Mouse (Mus musculus): ENCODE measurements at regions not wholly inside any gene's neighbourhood (a gene's known extent, or its start where the extent isn't known, plus 50 kb on each side); places are given as distances from the start of the nearest gene placed in this dataset.

GRCm38 (mm10) chr2:48315306-48315705 is 498.6 kb upstream of the Acvr2a start:
- TF ChIP-seq CTCF (IDR thresholded peaks at IDR 0.05; ENCODE audit: low read depth, low read length) = no peak
- no peak for TF ChIP-seq POLR2AphosphoS5 (IDR thresholded peaks at IDR 0.05; ENCODE audit: insufficient replicate concordance, low read depth, low read length)
- TF ChIP-seq GATA1 (IDR thresholded peaks at IDR 0.05; ENCODE audit: borderline replicate concordance, low read length) = no peak
